Mouse (Mus musculus): Measurements from ENCODE around the gene Gprc5c.

Gene Gprc5c

GRCm38 (mm10) chr11:114833166-114833565 lies 17.8 kb upstream of the Gprc5c start:
- no peak for DNase-seq (ENCODE audit: extremely low read depth, low read depth, low spot score)

- no peak for DNase-seq (ENCODE audit: extremely low read depth, low read depth, low spot score)
These were observed 7.0 kb upstream of the Gprc5c start for GRCm38 (mm10) chr11:114843818-114844463.

DNA sequence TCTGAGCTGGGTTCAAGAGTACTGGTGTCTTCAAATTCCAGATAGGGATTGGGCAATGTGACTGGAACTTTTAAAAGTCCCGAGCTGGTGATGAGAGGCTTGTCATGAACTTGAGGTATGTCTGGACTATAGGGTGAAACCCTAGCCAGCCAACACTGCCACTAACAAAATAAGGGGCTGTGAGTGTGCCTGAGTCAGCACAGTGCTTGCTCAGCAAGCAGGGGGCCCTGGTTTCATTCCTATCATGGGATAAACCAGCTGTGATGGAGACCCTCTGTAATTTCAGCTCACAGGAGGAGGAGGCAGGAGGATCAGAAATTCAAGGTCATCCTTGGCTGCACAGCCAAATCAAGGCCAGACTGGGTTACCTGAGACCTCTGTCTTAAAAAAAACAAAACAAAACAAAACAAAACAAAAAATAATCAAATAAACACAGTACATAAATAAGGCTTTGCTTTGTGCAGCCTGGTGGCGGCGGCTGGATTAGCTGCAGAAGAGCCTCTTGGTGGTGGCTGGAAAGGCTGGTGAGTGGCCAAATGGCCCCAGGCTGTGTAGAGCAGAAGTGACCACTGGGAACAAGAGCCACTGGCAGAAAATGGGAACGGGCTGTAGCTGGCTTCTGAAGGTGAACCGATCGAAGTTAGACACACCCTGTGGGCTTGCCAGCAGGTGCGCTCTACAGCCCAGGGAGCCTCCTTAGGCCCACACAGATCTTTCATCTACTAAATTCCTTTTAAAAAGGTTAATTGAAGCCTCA lies 6.3 kb upstream of the Gprc5c start:
- DNase-seq (ENCODE audit: extremely low read depth, low read depth, low spot score): no peak

DNA sequence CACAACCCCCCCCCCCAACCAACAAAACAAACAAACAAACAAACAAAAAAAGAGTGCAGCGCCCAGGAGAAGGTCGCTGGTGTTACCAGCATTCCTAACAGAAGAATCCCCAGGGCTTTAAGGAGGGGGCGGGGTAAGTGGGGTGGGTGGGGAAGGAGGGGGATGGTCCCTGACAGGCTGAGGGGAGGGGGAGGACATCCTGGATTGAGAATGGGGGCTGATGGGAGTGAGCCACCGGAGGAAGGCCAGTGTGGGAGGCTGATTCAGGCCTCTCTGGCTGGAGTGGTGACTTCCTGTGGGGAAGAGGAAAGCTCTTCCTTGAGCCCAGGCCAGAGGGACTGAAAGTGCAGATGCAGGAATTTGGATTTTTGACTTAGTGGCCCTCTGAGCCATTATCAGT lies 4.6 kb upstream of the Gprc5c start:
- DNase-seq (ENCODE audit: extremely low read depth, low read depth, low spot score): no peak

- no peak for DNase-seq (ENCODE audit: extremely low read depth, low read depth, low spot score)
These were observed 3.9 kb upstream of the Gprc5c start for GRCm38 (mm10) chr11:114847008-114847407.

DNA sequence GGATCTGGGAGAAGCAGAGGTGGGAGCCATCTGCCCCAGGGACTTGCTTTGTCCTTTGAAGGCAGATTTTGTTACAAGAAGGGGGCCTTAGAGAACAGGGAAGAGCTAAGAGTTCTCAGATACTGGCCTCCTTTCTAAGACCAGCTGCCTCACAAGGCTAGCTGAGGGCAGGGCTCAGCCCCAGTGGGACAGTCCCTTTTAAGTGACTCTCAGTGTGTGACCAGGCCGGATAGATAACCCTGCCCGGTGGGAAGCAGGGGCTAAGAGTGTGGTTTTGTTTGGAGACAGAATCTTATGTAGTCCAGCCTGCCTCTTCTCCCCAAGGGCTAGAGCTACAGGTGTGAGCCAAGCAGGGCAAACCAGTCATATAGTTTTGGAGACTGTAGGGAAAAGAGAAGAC lies 1.4 kb upstream of the Gprc5c start:
- no peak for DNase-seq (ENCODE audit: extremely low read depth, low read depth, low spot score)

DNA sequence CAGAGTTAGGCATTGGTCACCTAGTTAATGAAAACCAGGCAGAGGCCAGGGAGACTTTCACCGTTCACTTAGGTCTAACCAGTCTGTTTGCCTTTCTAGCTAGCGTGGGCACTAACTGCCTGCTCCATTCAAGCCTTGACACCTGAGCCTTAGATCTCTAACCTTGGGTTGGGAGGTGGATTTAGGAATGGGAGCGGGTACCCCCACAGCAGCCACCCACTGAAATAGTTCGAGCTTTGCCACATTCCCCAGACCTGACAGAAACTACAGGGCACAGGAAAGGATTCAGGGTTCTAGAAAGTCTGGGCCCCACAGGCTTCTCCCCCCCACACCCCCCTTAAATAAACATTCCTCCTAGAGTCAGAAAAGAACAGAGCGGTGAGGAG lies 893 bp upstream of the Gprc5c start:
- DNase-seq (ENCODE audit: extremely low read depth, low read depth, low spot score): no peak

- no peak for DNase-seq (ENCODE audit: extremely low read depth, low read depth, low spot score)
These were observed 286 bp downstream of the Gprc5c start for GRCm38 (mm10) chr11:114851269-114851607.

DNA sequence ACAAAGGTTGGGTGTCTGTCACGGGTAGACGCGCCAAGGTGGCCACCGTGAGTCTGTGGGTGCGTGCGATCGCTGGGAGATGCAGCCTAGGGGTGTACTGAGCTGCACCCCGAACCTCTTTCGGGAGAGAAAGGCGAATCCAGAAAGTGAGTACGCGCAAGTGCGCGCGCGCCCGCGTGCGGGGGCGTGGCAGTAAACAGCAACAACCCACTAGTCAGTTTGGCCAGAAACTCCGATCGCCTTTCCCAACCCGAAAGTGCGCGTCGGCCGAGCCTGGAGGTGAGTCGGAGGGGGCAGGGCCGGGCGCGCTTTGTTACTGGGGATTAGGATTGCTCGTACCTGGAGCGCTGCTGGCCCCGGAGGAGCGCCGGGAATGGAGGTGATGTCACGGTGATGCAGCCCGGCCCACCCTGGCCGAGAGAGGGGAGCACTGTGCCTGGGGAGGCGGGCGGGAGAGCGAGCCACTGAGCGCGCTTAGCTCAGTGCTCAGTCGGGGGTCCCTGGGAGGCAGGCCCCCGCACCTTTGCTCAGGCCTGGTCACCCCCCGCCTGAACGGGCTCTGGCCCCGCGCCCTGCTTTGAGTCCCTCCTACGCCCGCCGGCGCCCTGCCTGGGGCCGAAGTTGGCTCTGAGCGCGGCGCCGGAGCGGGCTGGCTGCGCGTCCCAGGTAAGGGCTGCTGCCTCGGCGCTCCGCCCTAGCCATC lies 807 bp downstream of the Gprc5c start:
- no peak for DNase-seq (ENCODE audit: extremely low read depth, low read depth, low spot score)

- no peak for DNase-seq (ENCODE audit: extremely low read depth, low read depth, low spot score)
These were observed 1.6 kb downstream of the Gprc5c start for GRCm38 (mm10) chr11:114852311-114853173.

DNA sequence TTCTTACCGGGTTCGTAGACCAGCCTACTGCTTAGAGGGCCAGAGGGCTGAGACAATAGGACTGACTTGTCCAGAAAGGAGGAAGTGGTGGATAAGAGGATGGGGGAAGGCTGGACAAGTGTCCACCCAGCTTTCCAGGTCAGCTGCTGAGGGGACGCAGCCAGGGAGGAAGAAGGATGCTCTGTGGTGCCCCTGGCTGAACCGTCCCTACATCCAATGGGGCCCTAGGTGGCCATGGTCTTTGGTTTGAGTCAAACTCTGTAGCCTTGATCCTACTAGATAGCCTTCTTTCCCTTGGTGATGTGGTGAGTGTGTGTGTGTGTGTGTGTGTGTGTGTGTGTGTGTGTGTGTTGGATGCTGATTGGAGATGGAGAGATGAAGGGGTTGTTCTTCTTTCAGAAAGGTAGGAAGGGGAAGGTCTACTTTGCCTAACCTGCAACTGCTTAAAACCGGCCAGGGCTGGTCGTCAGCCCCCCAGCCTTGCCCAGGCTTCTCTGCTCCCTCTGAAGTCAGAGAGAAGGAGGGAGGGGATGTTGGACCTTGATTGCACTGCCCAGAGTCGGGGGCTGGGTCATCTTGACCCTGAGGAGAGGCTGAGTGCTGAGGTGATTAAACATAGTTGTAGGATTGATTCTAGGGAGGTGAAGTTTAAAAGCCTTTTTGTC lies 2.4 kb downstream of the Gprc5c start:
- DNase-seq (ENCODE audit: extremely low read depth, low read depth, low spot score): no peak

GRCm38 (mm10) chr11:114854581-114854980 lies 3.6 kb downstream of the Gprc5c start:
- no peak for DNase-seq (ENCODE audit: extremely low read depth, low read depth, low spot score)

GRCm38 (mm10) chr11:114856125-114856524 lies 5.2 kb downstream of the Gprc5c start:
- no peak for DNase-seq (ENCODE audit: extremely low read depth, low read depth, low spot score)

DNA sequence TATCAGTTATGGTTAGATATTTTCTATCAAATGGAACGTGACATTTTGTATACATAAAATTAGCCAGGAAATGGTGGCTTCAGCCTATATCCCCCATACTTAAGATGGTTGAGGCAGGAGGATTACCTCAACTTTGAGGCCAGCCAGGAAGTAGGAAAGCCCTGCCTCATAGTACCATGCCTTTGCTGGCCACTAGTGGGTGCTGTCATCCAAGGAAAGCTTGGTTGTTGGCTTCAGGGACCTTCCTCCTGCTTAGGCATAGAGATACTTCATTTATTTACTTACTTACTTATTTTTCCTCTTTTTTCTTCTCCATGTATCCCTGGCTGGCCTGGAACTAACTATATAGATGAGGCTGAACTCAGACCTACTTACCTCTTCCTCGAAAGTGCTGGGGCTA lies 7.7 kb downstream of the Gprc5c start:
- no peak for DNase-seq (ENCODE audit: extremely low read depth, low read depth, low spot score)

- no peak for DNase-seq (ENCODE audit: extremely low read depth, low read depth, low spot score)
These were observed 10.1 kb downstream of the Gprc5c start for GRCm38 (mm10) chr11:114861057-114861456.

- DNase-seq (ENCODE audit: extremely low read depth, low read depth, low spot score): no peak
These were observed 11.7 kb downstream of the Gprc5c start for GRCm38 (mm10) chr11:114862687-114863086.

GRCm38 (mm10) chr11:114863918-114864420 lies 13.0 kb downstream of the Gprc5c start:
- DNase-seq (ENCODE audit: extremely low read depth, low read depth, low spot score): no peak

DNA sequence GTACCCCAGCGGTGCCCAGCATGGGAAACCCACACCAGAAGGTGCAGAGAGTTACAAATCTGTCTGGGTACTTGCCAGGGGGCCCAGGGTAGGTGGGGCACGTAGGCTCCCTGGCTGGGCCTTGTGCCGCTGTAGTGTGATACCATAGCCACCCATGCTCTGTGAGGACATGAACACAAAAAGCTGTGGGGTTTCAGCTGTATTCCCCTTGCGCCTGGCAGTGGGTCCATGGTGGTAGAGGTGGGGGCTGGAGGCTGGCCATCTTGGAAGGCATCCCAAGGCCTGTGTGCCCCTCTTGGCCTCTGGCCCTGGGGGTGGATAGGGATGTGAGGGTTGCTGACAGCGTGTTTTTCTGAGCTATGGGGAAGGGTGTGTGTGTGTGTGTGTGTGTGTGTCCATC lies 15.0 kb downstream of the Gprc5c start:
- DNase-seq (ENCODE audit: extremely low read depth, low read depth, low spot score): no peak

DNA sequence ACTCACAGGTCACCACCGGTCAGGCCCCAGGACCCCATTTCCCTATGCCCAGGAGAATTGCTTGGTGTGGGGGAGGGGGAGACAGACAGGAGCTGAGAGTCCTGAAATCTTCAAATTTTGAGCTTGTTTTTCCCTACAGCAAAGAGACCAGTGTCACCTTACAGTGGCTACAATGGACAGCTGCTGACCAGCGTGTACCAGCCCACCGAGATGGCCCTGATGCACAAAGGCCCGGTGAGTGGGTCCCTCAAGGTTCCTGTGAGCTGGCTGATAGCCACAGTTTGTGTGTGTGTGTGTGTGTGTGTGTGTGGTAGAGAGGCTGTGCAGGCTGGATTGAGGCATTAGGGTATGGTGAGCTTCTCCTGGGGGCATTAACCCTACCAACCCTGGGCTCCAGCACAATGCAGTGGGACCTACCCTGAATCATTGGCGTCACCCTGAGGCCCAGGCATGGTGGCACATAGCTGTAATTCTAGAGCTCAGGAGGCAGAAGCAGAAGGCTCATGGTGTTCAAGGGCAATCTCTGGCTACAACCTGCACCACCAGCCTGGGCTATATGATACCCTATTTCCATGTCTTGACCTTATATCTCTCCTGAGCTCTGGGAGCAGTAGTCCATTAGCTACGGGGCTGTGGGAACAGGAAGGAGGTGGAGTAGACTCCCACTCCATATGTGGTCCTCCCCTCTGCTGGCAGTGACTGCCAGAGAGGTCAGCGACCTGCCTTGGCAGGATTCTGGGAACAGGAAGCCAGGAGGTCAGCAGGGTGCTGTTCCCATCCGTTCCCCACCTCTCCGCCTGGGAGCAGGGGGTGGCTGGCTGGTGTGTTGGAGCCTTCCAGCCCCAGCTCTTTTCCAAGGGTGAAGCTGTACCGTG lies 15.8 kb downstream of the Gprc5c start:
- no peak for DNase-seq (ENCODE audit: extremely low read depth, low read depth, low spot score)
